Mouse (Mus musculus) myocyte (in vitro differentiated cells): ENCODE results near the gene Fuz. TPM values are rescaled to one million over a fixed set of nuclear protein-coding genes. Genes with fewer than 3 reads are reported as not detected.

Experiments used
- H3K27me3 ChIP-seq: one replicate; pipeline ENCODE4 v1.6.1; 2011; ENCODE audit not compliant: control insufficient read depth, insufficient read depth, insufficient read length
- H3K36me3 ChIP-seq: one replicate; pipeline ENCODE4 v1.6.1; 2011; ENCODE audit not compliant: control insufficient read depth, insufficient read depth
- H3K4me2 ChIP-seq: one replicate; pipeline ENCODE4 v1.6.1; 2011; ENCODE audit warnings: low read depth, control low read depth
- H3K4me3 ChIP-seq: one replicate; pipeline ENCODE4 v1.5.1; 2011; ENCODE audit warnings: mild to moderate bottlenecking, control low read depth, moderate library complexity
- H3K79me2 ChIP-seq: one replicate; pipeline ENCODE4 v1.6.1; 2011; ENCODE audit not compliant: control insufficient read depth, insufficient read depth
- H3ac ChIP-seq: one replicate; pipeline ENCODE4 v1.6.1; 2011; ENCODE audit not compliant: control insufficient read depth, insufficient read length
- CEBPB ChIP-seq: IDR thresholded peaks from 2 replicates; pipeline ENCODE4 v1.6.1; 2011; ENCODE audit warnings: mild to moderate bottlenecking, moderate library complexity; ENCODE audit not compliant: poor library complexity, insufficient read depth, severe bottlenecking
- E2F4 ChIP-seq: IDR thresholded peaks from one replicate; pipeline ENCODE4 v1.6.1; 2011; ENCODE audit warnings: mild to moderate bottlenecking, control low read depth, moderate library complexity; ENCODE audit not compliant: insufficient read depth
- MAX ChIP-seq: IDR thresholded peaks from one replicate; pipeline ENCODE4 v1.6.1; 2011; ENCODE audit warnings: low read depth, mild to moderate bottlenecking, control low read depth
- MYOD1 ChIP-seq, 3 experiments: IDR thresholded peaks; one replicate each; pipeline ENCODE4 v1.6.1; 2011; ENCODE audit warnings: control low read depth in 2 of 3, low read depth in 2 of 3, mild to moderate bottlenecking in 2 of 3, moderate library complexity in 1 of 3; ENCODE audit not compliant: insufficient read length in 2 of 3, control insufficient read depth in 1 of 3
- MYOG ChIP-seq, 3 experiments: IDR thresholded peaks; one replicate each; pipeline ENCODE4 v1.6.1; 2011; ENCODE audit warnings: control low read depth in 2 of 3, low read depth in 2 of 3, mild to moderate bottlenecking in 2 of 3; ENCODE audit not compliant: insufficient read length in 2 of 3, control insufficient read depth in 1 of 3, insufficient read depth in 1 of 3
- POLR2A ChIP-seq: IDR thresholded peaks from one replicate; pipeline ENCODE4 v1.6.1; 2011; ENCODE audit warnings: low read depth, mild to moderate bottlenecking, control low read depth, moderate library complexity; ENCODE audit not compliant: insufficient read length
- POLR2AphosphoS2 ChIP-seq: IDR thresholded peaks from one replicate; pipeline ENCODE4 v1.6.1; 2011; ENCODE audit warnings: low read depth, control low read depth; ENCODE audit not compliant: insufficient read length
- REST ChIP-seq: IDR thresholded peaks from one replicate; pipeline ENCODE4 v1.6.1; 2011; ENCODE audit warnings: mild to moderate bottlenecking, control low read depth, moderate library complexity; ENCODE audit not compliant: insufficient read depth, insufficient read length
- SRF ChIP-seq: IDR thresholded peaks from one replicate; pipeline ENCODE4 v1.6.1; 2011; ENCODE audit warnings: low read depth; ENCODE audit not compliant: control insufficient read depth, insufficient read length
- TCF12 ChIP-seq: IDR thresholded peaks from one replicate; pipeline ENCODE4 v1.6.1; 2011; ENCODE audit warnings: mild to moderate bottlenecking, control low read depth; ENCODE audit not compliant: poor library complexity, insufficient read depth, severe bottlenecking
- TCF3 ChIP-seq: IDR thresholded peaks from one replicate; pipeline ENCODE4 v1.6.1; 2011; ENCODE audit warnings: low read depth, control low read depth; ENCODE audit not compliant: insufficient read length
- USF1 ChIP-seq: IDR thresholded peaks from one replicate; pipeline ENCODE4 v1.6.1; 2011; ENCODE audit warnings: low read depth, mild to moderate bottlenecking, control low read depth, moderate library complexity
- polyA plus RNA-seq: library from polyadenylated mRNA; unstranded; fragments of >200 nt; fragmentation: generic; extraction: Trizol; gene quantifications from one replicate; pipeline ENCODE4 v1.2.1, GENCODE M21; 2012; ENCODE audit warnings: missing spikeins

Fuz gene
- polyA plus RNA-seq, 1 experiment, result 11.6 TPM

GRCm38 (mm10) chr7:44883036-44883435, 12.8 kb upstream of the Fuz start:
- Histone ChIP-seq H3K4me3 (no peak overlapping the region), H3K27me3 (no peaks in the 10 kb centered on the region), H3K79me2 (peaks cover 12% of the 10 kb centered on the region), H3K4me2 (no peak overlapping the region), H3K36me3 (no peaks in the 10 kb centered on the region), H3ac (no peak overlapping the region)
- TF ChIP-seq MYOD1 (IDR thresholded peaks at IDR 0.05; ENCODE audit: control insufficient read depth in 1 of 3, insufficient read length in 2 of 3, low read depth in 2 of 3) (no peak), MAX (no peak), SRF (no peak), E2F4 (no peak), MYOG (IDR thresholded peaks at IDR 0.05; ENCODE audit: control insufficient read depth in 1 of 3, insufficient read depth in 1 of 3, insufficient read length in 2 of 3, low read depth in 2 of 3) (no peak), TCF12 (no peak), REST (no peak), USF1 (no peak), POLR2AphosphoS2 (no peak), CEBPB (no peak), POLR2A (no peak), TCF3 (no peak)

DNA sequence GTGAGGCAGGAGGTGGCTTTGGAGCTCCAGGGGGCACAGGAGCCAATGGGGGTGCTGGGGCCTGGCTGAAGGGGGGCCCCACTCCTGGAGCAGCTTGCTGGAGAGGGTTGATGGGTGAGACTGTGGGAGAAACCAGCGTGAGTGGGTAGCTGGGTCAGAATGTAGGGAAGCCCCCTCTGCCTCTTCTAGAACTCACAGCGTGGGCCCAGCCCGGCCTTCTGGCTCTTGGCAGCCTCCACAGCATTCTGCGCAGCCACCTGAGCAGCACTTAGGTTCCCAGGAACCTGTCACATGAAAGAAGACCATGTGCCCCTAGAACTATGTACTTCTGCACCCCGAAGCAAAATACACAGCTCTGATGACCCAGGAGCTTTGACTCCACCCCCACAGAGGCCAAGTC, 11.2 kb upstream of the Fuz start:
- Histone ChIP-seq H3K27me3 (no peaks in the 10 kb centered on the region), H3K4me3 (no peak overlapping the region), H3K4me2 (no peak overlapping the region), H3K79me2 (peaks cover 27% of the 10 kb centered on the region), H3ac (no peak overlapping the region), H3K36me3 (no peaks in the 10 kb centered on the region)
- TF ChIP-seq SRF, result no peak
- TF ChIP-seq MAX, result no peak
- TF ChIP-seq MYOG (IDR thresholded peaks at IDR 0.05; ENCODE audit: control insufficient read depth in 1 of 3, insufficient read depth in 1 of 3, insufficient read length in 2 of 3, low read depth in 2 of 3), result no peak
- no peak for TF ChIP-seq TCF12
- TF ChIP-seq REST, result no peak
- TF ChIP-seq CEBPB, result no peak
- TF ChIP-seq E2F4, result no peak
- no peak for TF ChIP-seq MYOD1 (IDR thresholded peaks at IDR 0.05; ENCODE audit: control insufficient read depth in 1 of 3, insufficient read length in 2 of 3, low read depth in 2 of 3)
- TF ChIP-seq TCF3, result no peak
- no peak for TF ChIP-seq POLR2A
- TF ChIP-seq POLR2AphosphoS2, result no peak
- no peak for TF ChIP-seq USF1

DNA sequence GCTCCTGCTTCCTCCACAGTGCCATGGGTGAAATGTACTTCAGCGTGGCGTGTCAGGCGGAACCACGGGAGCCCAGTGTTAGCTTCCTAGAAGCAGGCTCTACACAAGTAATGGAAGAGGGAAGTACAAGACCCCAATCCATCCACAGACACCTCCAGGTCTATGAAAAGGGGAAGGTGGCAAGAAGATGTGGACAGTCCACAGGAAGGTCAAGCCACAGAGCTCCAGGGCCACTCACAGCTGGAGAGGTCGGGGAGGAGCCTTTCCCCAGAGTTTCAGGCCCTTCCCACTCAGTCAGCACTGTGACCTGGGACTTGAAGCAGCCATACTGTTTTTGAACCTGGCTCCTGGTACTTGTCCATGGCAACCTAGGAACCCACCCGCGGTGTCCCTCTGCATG, 8.9 kb upstream of the Fuz start:
- no peak overlapping the region for H3K4me3 ChIP-seq
- TF ChIP-seq MYOD1 (IDR thresholded peaks at IDR 0.05; ENCODE audit: control insufficient read depth in 1 of 3, insufficient read length in 2 of 3, low read depth in 2 of 3), result no peak
- no peak for TF ChIP-seq TCF3
- TF ChIP-seq CEBPB, result no peak
- TF ChIP-seq SRF, result no peak
- TF ChIP-seq TCF12, result no peak
- no peak for TF ChIP-seq E2F4
- TF ChIP-seq POLR2A, result no peak
- TF ChIP-seq POLR2AphosphoS2, result no peak
- no peak for TF ChIP-seq REST
- TF ChIP-seq USF1, result no peak
- TF ChIP-seq MYOG (IDR thresholded peaks at IDR 0.05; ENCODE audit: control insufficient read depth in 1 of 3, insufficient read depth in 1 of 3, insufficient read length in 2 of 3, low read depth in 2 of 3), result no peak
- TF ChIP-seq MAX, result no peak
- no peak overlapping the region for H3K4me2 ChIP-seq
- H3K27me3 ChIP-seq, result no peaks in the 10 kb centered on the region
- H3K36me3 ChIP-seq, result no peaks in the 10 kb centered on the region
- H3ac ChIP-seq, result no peak overlapping the region
- H3K79me2 ChIP-seq, result peaks cover 48% of the 10 kb centered on the region

DNA sequence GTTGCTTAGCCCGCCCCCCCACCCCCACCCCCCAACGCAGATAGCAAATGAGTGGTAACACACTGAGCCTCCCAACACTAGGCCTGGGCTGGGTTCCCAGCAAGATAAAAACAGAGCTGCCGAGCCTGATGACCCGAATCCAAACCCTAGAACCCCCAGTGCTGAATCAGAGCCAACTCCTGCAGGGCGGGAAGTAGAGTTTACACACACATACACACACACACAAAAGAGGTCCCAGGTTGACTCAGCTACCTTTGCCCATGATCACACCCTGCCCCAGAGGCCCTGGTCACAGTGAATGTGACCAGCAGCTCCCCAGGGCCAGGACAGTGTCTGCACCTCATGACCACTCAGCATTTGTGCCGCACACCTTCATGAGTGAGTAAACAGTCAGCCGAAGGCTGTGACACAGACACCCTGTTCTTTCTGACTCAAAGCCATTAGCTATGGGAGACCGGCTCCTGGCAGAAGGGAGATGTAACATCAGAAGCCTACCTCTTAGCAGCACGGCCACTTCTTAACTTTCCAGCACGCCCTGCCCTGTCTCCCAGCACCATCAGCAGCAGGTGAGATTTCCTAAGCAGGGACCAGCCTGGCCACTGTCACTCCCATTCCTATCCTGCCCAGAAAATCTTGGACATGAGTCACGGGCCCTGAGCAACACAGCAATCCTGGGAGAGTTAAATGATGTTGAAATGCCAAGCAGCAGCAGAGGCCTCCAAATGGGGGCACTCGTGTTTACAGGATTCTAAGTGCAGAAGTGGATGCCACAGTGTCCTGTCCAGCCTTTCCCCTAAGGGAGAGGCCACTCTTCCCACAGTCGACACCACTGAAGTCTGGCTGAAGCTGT, 7.4 kb upstream of the Fuz start:
- H3K4me3 ChIP-seq, result no peak overlapping the region
- no peak overlapping the region for H3ac ChIP-seq
- no peak for TF ChIP-seq POLR2AphosphoS2
- no peak for TF ChIP-seq MAX
- TF ChIP-seq POLR2A, result no peak
- TF ChIP-seq E2F4, result no peak
- TF ChIP-seq TCF12, result no peak
- TF ChIP-seq MYOG (IDR thresholded peaks at IDR 0.05; ENCODE audit: control insufficient read depth in 1 of 3, insufficient read depth in 1 of 3, insufficient read length in 2 of 3, low read depth in 2 of 3), result no peak
- TF ChIP-seq MYOD1 (IDR thresholded peaks at IDR 0.05; ENCODE audit: control insufficient read depth in 1 of 3, insufficient read length in 2 of 3, low read depth in 2 of 3), result no peak
- TF ChIP-seq SRF, result no peak
- no peak for TF ChIP-seq USF1
- no peak for TF ChIP-seq TCF3
- no peak for TF ChIP-seq CEBPB
- no peak for TF ChIP-seq REST
- no peaks in the 10 kb centered on the region for H3K36me3 ChIP-seq
- H3K79me2 ChIP-seq, result peaks cover 50% of the 10 kb centered on the region
- H3K4me2 ChIP-seq, result no peak overlapping the region
- no peaks in the 10 kb centered on the region for H3K27me3 ChIP-seq
